Mouse (Mus musculus) G1E (cell line): ENCODE measurements at regions not wholly inside any gene's neighbourhood (a gene's known extent, or its start where the extent isn't known, plus 50 kb on each side); places are given as distances from the start of the nearest gene placed in this dataset.

Experiments
- CTCF ChIP-seq: IDR thresholded peaks from 2 replicates; pipeline ENCODE4 v1.5.1; 2012; ENCODE audit warnings: low read depth, low read length, inconsistent platforms, mixed read lengths
- GATA1 ChIP-seq: IDR thresholded peaks from 2 replicates; pipeline ENCODE4 v1.6.1; 2012; ENCODE audit warnings: borderline replicate concordance, low read length, inconsistent platforms, mixed read lengths
- GATA2 ChIP-seq: IDR thresholded peaks from 2 replicates; pipeline ENCODE4 v1.6.1; 2012; ENCODE audit warnings: low read depth, low read length, inconsistent platforms, borderline replicate concordance
- POLR2AphosphoS5 ChIP-seq: IDR thresholded peaks from 2 replicates; pipeline ENCODE4 v1.6.1; 2012; ENCODE audit warnings: low read depth, low read length, inconsistent platforms; ENCODE audit not compliant: insufficient replicate concordance
- TAL1 ChIP-seq: conservative IDR thresholded peaks from 2 replicates; pipeline ENCODE4 v1.6.1; 2012; ENCODE audit warnings: low read depth, low read length, inconsistent platforms, mixed read lengths

DNA sequence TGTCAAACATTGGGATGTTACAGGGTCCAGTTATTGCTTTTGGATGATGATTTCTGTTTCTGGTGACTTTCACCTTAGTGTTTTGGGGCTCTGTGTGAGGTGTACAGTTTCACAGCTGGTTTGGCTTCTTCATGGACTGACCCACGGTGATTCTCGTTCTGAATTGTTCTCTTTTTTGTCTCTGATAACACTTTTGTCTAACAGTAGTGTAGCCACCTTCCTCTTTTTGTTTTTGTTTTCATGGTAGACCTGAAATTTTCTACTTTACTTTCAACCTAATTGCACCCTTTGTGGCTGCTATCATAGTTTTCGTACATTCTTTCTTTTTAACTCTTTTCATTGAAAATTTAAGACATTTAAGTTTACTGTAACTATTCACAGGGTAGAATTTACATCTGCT lies 105.5 kb downstream of the Bcl2l11 start:
- TF ChIP-seq POLR2AphosphoS5, result no peak
- TF ChIP-seq CTCF, result no peak
- no peak for TF ChIP-seq GATA1
- TF ChIP-seq TAL1, result no peak
- TF ChIP-seq GATA2, result no peak
